Mouse (Mus musculus): ENCODE data around the gene Serpine1. TPM values are rescaled to one million over a fixed set of nuclear protein-coding genes. Genes with fewer than 3 reads are reported as not detected.

Serpine1 gene
- total and polyA plus RNA-seq, 3 experiments = 0.04 to 0.11 TPM; not detected in 1

GRCm38 (mm10) chr5:137109941-137110593 lies 38.0 kb upstream of the Serpine1 start:
- TF ChIP-seq TBP (IDR thresholded peaks at IDR 0.05; ENCODE audit: low read depth, low read length) = no peak
- TF ChIP-seq POLR2AphosphoS5 (IDR thresholded peaks at IDR 0.05; ENCODE audit: borderline replicate concordance, low read depth, low read length) = peak; percentile 27; the same call in 1 of the 2 replicates
- no peak for TF ChIP-seq GABPA (IDR thresholded peaks at IDR 0.05; ENCODE audit: low read depth, low read length)
- TF ChIP-seq SMC3 (IDR thresholded peaks at IDR 0.05; ENCODE audit: low read depth, low read length) = no peak
- TF ChIP-seq RAD21 (IDR thresholded peaks at IDR 0.05; ENCODE audit: low read depth, low read length) = no peak
- TF ChIP-seq KAT2A (conservative IDR thresholded peaks at IDR 0.05; ENCODE audit: low read depth, low read length) = no peak
- TF ChIP-seq POLR2A (IDR thresholded peaks at IDR 0.05; ENCODE audit: control insufficient read depth in 1 of 2, insufficient read depth in 1 of 2, low read depth in 1 of 2, low read length in 2 of 2, poor library complexity in 1 of 2) = peak in 1 of 2 experiments; percentile 37; a peak in 1 of 4 replicates
- TF ChIP-seq HCFC1 (IDR thresholded peaks at IDR 0.05; ENCODE audit: low read depth, low read length) = no peak
- no peak for TF ChIP-seq NELFE (IDR thresholded peaks at IDR 0.05; ENCODE audit: low read depth, low read length)
- no peak for TF ChIP-seq ZKSCAN1 (IDR thresholded peaks at IDR 0.05; ENCODE audit: low read depth, low read length)
- no peak for TF ChIP-seq TAL1 (IDR thresholded peaks at IDR 0.05; ENCODE audit: low read length)
- no peak for TF ChIP-seq ZC3H11A (IDR thresholded peaks at IDR 0.05; ENCODE audit: low read depth, low read length)
- no peak for TF ChIP-seq ZMIZ1 (IDR thresholded peaks at IDR 0.05; ENCODE audit: low read depth, low read length)
- Histone ChIP-seq H3K9me3 (replicated peaks; ENCODE audit: insufficient read depth, low read length) (no peaks in the 10 kb centered on the region), H3K36me3 (ENCODE audit: control insufficient read depth in 1 of 2, insufficient read depth in 2 of 2, low read length in 2 of 2) (peaks cover 0 to 7% of the 10 kb centered on the region in 2 experiments), H3K79me2 (ENCODE audit: control insufficient read depth, insufficient read depth, low read length, poor library complexity) (peaks cover 20% of the 10 kb centered on the region), H3K4me3 (ENCODE audit: control insufficient read depth in 1 of 2, insufficient read depth in 1 of 2, low read depth in 2 of 2, low read length in 2 of 2) (no peak overlapping the region), H3K27ac (ENCODE audit: control insufficient read depth, low read depth, low read length) (no peak overlapping the region), H3K4me1 (ENCODE audit: control insufficient read depth in 1 of 2, insufficient read depth in 2 of 2, low read length in 2 of 2) (peaks cover 0 to 16% of the 10 kb centered on the region in 2 experiments; a peak in 3 of 4 replicates), H3K9ac (ENCODE audit: control insufficient read depth, low read depth, low read length, poor library complexity, severe bottlenecking) (no peak overlapping the region), H3K27me3 (ENCODE audit: control insufficient read depth in 1 of 2, insufficient read depth in 2 of 2, low read length in 2 of 2) (no peaks in the 10 kb centered on the region)
- no peak for DNase-seq (ENCODE audit: low read depth, low spot score)

DNA sequence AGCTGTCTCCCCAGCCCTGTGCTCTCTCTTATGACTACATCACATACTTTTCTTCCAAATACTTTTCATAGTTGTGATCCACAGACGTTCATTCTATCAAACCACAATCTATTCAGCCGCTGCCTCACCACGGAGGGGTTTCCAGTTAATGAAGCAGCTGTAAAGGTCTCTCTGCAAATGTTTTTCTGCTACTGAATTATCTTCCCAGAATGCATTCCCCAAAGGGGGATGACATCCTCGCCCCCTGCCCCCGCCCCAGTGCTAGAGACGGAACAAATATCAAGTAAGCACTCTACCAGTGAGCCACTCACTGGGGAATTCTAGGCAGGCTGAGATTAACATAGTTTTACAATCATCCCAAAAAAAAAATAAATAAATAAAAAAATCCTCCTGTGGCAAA lies 36.0 kb upstream of the Serpine1 start:
- no peak for DNase-seq (ENCODE audit: low read depth, low spot score)
- no peak overlapping the region for H3K27ac ChIP-seq (ENCODE audit: control insufficient read depth, low read depth, low read length)
- H3K9me3 ChIP-seq (replicated peaks; ENCODE audit: insufficient read depth, low read length) = no peaks in the 10 kb centered on the region
- H3K4me3 ChIP-seq (ENCODE audit: control insufficient read depth in 1 of 2, insufficient read depth in 1 of 2, low read depth in 2 of 2, low read length in 2 of 2) = no peak overlapping the region
- peaks cover 4% of the 10 kb centered on the region; the same call in 1 of the 2 replicates for H3K79me2 ChIP-seq (ENCODE audit: control insufficient read depth, insufficient read depth, low read length, poor library complexity)
- no peak overlapping the region for H3K9ac ChIP-seq (ENCODE audit: control insufficient read depth, low read depth, low read length, poor library complexity, severe bottlenecking)
- H3K36me3 ChIP-seq (ENCODE audit: control insufficient read depth in 1 of 2, insufficient read depth in 2 of 2, low read length in 2 of 2) = peaks cover 0 to 10% of the 10 kb centered on the region in 2 experiments; a peak in 3 of 4 replicates
- no peaks in the 10 kb centered on the region for H3K27me3 ChIP-seq (ENCODE audit: control insufficient read depth in 1 of 2, insufficient read depth in 2 of 2, low read length in 2 of 2)
- TF ChIP-seq ELF1 (IDR thresholded peaks at IDR 0.05; ENCODE audit: low read depth, low read length) (no peak), RAD21 (IDR thresholded peaks at IDR 0.05; ENCODE audit: low read depth, low read length) (no peak), TCF12 (IDR thresholded peaks at IDR 0.05; ENCODE audit: low read depth, low read length) (no peak), SMC3 (IDR thresholded peaks at IDR 0.05; ENCODE audit: low read depth, low read length) (no peak), KAT2A (conservative IDR thresholded peaks at IDR 0.05; ENCODE audit: low read depth, low read length) (no peak), JUND (IDR thresholded peaks at IDR 0.05; ENCODE audit: low read depth, low read length) (no peak), USF2 (IDR thresholded peaks at IDR 0.05; ENCODE audit: borderline replicate concordance in 1 of 2, insufficient read depth in 1 of 2, low read depth in 1 of 2, low read length in 2 of 2) (no peak), UBTF (IDR thresholded peaks at IDR 0.05; ENCODE audit: borderline replicate concordance, insufficient read depth, low read depth, low read length) (no peak), CHD1 (IDR thresholded peaks at IDR 0.05; ENCODE audit: low read depth, low read length) (no peak), GATA1 (IDR thresholded peaks at IDR 0.05; ENCODE audit: low read depth, low read length) (no peak), TBP (IDR thresholded peaks at IDR 0.05; ENCODE audit: low read depth, low read length) (no peak), NELFE (IDR thresholded peaks at IDR 0.05; ENCODE audit: low read depth, low read length) (no peak), ZMIZ1 (IDR thresholded peaks at IDR 0.05; ENCODE audit: low read depth, low read length) (no peak), GABPA (IDR thresholded peaks at IDR 0.05; ENCODE audit: low read depth, low read length) (no peak), EP300 (IDR thresholded peaks at IDR 0.05; ENCODE audit: low read depth in 1 of 2, low read length in 2 of 2) (no peak), CTCF (IDR thresholded peaks at IDR 0.05 in 2 of 3, conservative IDR thresholded peaks at IDR 0.05 in 1 of 3; ENCODE audit: control insufficient read depth in 1 of 3, insufficient read depth in 1 of 3, low read depth in 2 of 3, low read length in 3 of 3, poor library complexity in 1 of 3, severe bottlenecking in 1 of 3) (no peak), MEF2A (IDR thresholded peaks at IDR 0.05; ENCODE audit: extremely low read depth, insufficient replicate concordance, low read depth, low read length, poor library complexity, severe bottlenecking) (no peak), MYB (IDR thresholded peaks at IDR 0.05; ENCODE audit: low read depth, low read length) (no peak), NRF1 (IDR thresholded peaks at IDR 0.05; ENCODE audit: insufficient read depth, low read depth, low read length, poor library complexity, severe bottlenecking) (no peak)
- peaks cover 6 to 14% of the 10 kb centered on the region in 2 experiments; a peak in 3 of 4 replicates for H3K4me1 ChIP-seq (ENCODE audit: control insufficient read depth in 1 of 2, insufficient read depth in 2 of 2, low read length in 2 of 2)

Measured in MEL (cell line).